Mouse (Mus musculus) v-Abl transformed pro-B cells (cell line): Measurements from ENCODE around the gene Rcan1.

ENCODE experiments used
- in situ Hi-C, 2 experiments: fragments of 400-800 bp; cut with MboI; formaldehyde crosslinking; loops; one replicate each; pipeline ENCODE4 v1.15.1; 2025; ENCODE audit not compliant: unreplicated experiment in 2 of 2

Rcan1 gene

GRCm38 (mm10) chr16:92475093-92475860 lies 4.6 kb upstream of the Rcan1 start:
- in situ Hi-C loops: no loop called here

GRCm38 (mm10) chr16:92472898-92473297 lies 2.2 kb upstream of the Rcan1 start:
- in situ Hi-C loops: loop anchor here in 1 of 2 experiments (25.0 kb wide), 1 partner anchor 761 kb away; no protein-coding TSS in a partner anchor

GRCm38 (mm10) chr16:92468459-92468858 lies 2.2 kb downstream of the Rcan1 start:
- in situ Hi-C loops: loop anchor here in 1 of 2 experiments (25.0 kb wide), 1 partner anchor 756 kb away; no protein-coding TSS in a partner anchor

- in situ Hi-C loops: loop anchor here in 1 of 2 experiments (25.0 kb wide), 1 partner anchor 755 kb away; no protein-coding TSS in a partner anchor
Observed at GRCm38 (mm10) chr16:92467041-92467440, 3.6 kb downstream of the Rcan1 start.

- in situ Hi-C loops: loop anchor here in 1 of 2 experiments (25.0 kb wide), 1 partner anchor 754 kb away; no protein-coding TSS in a partner anchor
Observed at GRCm38 (mm10) chr16:92465642-92466526, 4.8 kb downstream of the Rcan1 start.

- in situ Hi-C loops: loop anchor here in 1 of 2 experiments (25.0 kb wide), 1 partner anchor 753 kb away; no protein-coding TSS in a partner anchor
Observed at GRCm38 (mm10) chr16:92465226-92465625, 5.4 kb downstream of the Rcan1 start.

- in situ Hi-C loops: loop anchor here in 1 of 2 experiments (25.0 kb wide), 1 partner anchor 752 kb away; no protein-coding TSS in a partner anchor
Observed at GRCm38 (mm10) chr16:92464390-92464972, 6.2 kb downstream of the Rcan1 start.

- in situ Hi-C loops: loop anchor here in 1 of 2 experiments (25.0 kb wide), 1 partner anchor 749 kb away; no protein-coding TSS in a partner anchor
Observed at GRCm38 (mm10) chr16:92461412-92461811, 9.3 kb downstream of the Rcan1 start.

- in situ Hi-C loops: loop anchor here in 1 of 2 experiments (5.0 to 25.0 kb wide), 3 partner anchors 110 to 745 kb away; no protein-coding TSS in a partner anchor
Observed at GRCm38 (mm10) chr16:92457594-92457993, 13.1 kb downstream of the Rcan1 start.

- in situ Hi-C loops: loop anchor here in 1 of 2 experiments (5.0 to 25.0 kb wide), 3 partner anchors 109 to 744 kb away; no protein-coding TSS in a partner anchor
Observed at GRCm38 (mm10) chr16:92455969-92456368, 14.7 kb downstream of the Rcan1 start.

- in situ Hi-C loops: loop anchor here in 1 of 2 experiments (5.0 to 25.0 kb wide), 3 partner anchors 108 to 743 kb away; no protein-coding TSS in a partner anchor
Observed at GRCm38 (mm10) chr16:92455488-92455887, 15.2 kb downstream of the Rcan1 start.

GRCm38 (mm10) chr16:92454495-92454894 lies 16.2 kb downstream of the Rcan1 start:
- in situ Hi-C loops: loop anchor here in 1 of 2 experiments (25.0 kb wide), 1 partner anchor 742 kb away; no protein-coding TSS in a partner anchor

- in situ Hi-C loops: loop anchor here in 1 of 2 experiments (25.0 kb wide), 1 partner anchor 742 kb away; no protein-coding TSS in a partner anchor
Observed at GRCm38 (mm10) chr16:92454002-92454401, 16.7 kb downstream of the Rcan1 start.

GRCm38 (mm10) chr16:92452609-92453008 lies 18.1 kb downstream of the Rcan1 start:
- in situ Hi-C loops: loop anchor here in 1 of 2 experiments (25.0 kb wide), 1 partner anchor 740 kb away; no protein-coding TSS in a partner anchor

GRCm38 (mm10) chr16:92451516-92452072 lies 19.1 kb downstream of the Rcan1 start:
- in situ Hi-C loops: loop anchor here in 1 of 2 experiments (25.0 kb wide), 1 partner anchor 739 kb away; no protein-coding TSS in a partner anchor

GRCm38 (mm10) chr16:92450331-92450730 lies 20.3 kb downstream of the Rcan1 start:
- in situ Hi-C loops: loop anchor here in 1 of 2 experiments (25.0 kb wide), 1 partner anchor 738 kb away; no protein-coding TSS in a partner anchor

- in situ Hi-C loops: no loop called here
Observed at GRCm38 (mm10) chr16:92449080-92449479, 21.6 kb downstream of the Rcan1 start.

- in situ Hi-C loops: no loop called here
Observed at GRCm38 (mm10) chr16:92445377-92445776, 25.3 kb downstream of the Rcan1 start.

GRCm38 (mm10) chr16:92443644-92444113 lies 27.0 kb downstream of the Rcan1 start:
- in situ Hi-C loops: loop anchor here in 1 of 2 experiments (5.0 kb wide), 1 partner anchor 61 kb away; no protein-coding TSS in a partner anchor
